Mouse (Mus musculus): Measurements from ENCODE around the gene Gm17387.

Gm17387 gene

GRCm38 (mm10) chr7:141028831-141029230 is at the start of gene Gm17387:
Gene Gm17387 (plus strand): TSS chr7:141029131.
- no peak for DNase-seq (ENCODE audit: inconsistent ontology term)

- peak; percentile 40 for DNase-seq (ENCODE audit: inconsistent ontology term)
These were observed 47.2 kb upstream of the Gm17387 start for GRCm38 (mm10) chr7:140981704-140982103.

DNA sequence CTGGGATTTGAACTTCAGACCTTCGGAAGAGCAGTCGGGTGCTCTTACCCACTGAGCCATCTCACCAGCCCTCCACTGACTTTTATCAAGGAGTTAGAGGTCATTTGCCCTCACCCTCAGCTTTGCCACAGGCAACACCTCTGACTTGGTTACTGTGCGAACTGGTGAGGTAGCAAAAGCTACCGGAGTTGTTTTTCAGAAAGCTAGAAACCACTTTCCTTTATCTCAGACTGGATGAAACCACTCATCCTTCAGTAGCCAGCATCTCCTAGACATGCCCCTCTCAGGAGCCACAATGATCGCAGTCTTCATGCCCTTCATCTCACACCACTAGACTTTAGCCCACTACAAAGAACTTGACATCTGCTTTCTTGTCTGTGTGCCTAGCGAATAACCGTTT is 46.0 kb upstream of the Gm17387 start:
- no peak for DNase-seq (ENCODE audit: inconsistent ontology term)

- no peak for DNase-seq (ENCODE audit: inconsistent ontology term)
These were observed 41.5 kb upstream of the Gm17387 start for GRCm38 (mm10) chr7:140987182-140988138.

GRCm38 (mm10) chr7:140989022-140989421 is 39.9 kb upstream of the Gm17387 start:
- DNase-seq (ENCODE audit: inconsistent ontology term), result no peak

DNA sequence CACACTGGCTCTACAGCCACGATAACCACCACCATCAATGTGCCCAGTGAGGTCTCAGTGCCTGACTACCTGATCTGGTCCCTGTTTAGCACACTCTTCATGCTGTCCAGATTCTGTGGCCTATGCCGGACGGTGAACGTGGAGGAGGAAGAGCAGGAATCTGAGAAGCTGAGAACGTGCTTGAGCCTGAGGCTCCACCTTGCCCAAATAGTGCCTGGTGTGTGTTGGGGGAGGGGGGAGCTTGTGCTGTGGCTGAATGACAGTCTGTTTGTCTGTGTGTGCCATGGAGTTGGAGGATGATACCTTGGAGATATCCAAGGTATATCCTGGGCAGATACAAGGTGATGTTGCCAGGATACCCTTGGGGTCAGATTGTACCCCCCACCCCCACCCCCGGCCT is 38.7 kb upstream of the Gm17387 start:
- no peak for DNase-seq (ENCODE audit: inconsistent ontology term)

- DNase-seq (ENCODE audit: inconsistent ontology term), result no peak
These were observed 38.3 kb upstream of the Gm17387 start for GRCm38 (mm10) chr7:140990622-140991021.

GRCm38 (mm10) chr7:140991117-140991689 is 37.7 kb upstream of the Gm17387 start:
- no peak for DNase-seq (ENCODE audit: inconsistent ontology term)

- no peak for DNase-seq (ENCODE audit: inconsistent ontology term)
These were observed 31.1 kb upstream of the Gm17387 start for GRCm38 (mm10) chr7:140997817-140998216.

DNA sequence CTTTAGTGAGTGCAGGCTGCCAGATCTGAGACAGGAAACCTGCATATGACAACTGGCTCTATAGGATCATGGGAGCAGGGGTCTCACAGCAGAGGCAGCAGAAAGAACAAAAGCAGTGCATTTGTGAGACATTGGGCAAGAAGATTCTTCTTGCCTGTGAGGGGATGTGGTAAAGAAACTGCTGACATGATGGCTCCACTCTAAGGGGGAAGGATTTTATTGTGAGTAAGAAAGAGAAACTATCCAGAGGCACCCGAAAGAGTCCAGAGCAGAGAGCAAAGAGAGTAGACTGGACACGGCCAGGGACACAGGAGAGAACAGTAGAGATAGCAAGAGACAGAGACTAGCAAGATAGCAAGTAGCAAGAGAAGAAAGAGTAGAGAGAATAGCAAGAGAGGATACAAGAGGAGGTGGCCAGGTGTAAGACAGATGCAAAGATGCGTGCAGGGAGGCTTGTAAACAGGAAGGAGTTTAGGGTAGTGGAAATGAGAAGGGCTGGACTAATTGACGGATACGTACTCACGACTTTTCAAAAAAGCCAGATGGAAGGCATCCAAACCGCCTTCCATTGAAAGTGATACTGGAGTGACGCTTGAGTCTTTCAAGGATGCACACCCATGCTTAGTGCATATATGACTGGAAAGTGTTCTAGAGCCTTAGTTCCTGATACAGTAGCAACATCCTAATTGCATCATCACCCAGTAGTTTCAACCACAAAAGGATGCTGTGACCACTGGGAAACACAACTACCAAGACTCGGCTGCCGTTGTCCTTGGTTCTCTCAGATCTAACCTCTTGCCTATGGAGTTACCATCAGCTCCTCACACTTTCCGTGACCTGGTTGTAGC is 29.9 kb upstream of the Gm17387 start:
- no peak for DNase-seq (ENCODE audit: inconsistent ontology term)

GRCm38 (mm10) chr7:141000881-141001708 is 27.8 kb upstream of the Gm17387 start:
- no peak for DNase-seq (ENCODE audit: inconsistent ontology term)

GRCm38 (mm10) chr7:141003248-141004010 is 25.5 kb upstream of the Gm17387 start:
- no peak for DNase-seq (ENCODE audit: inconsistent ontology term)

- DNase-seq (ENCODE audit: inconsistent ontology term), result no peak
These were observed 22.5 kb upstream of the Gm17387 start for GRCm38 (mm10) chr7:141006446-141006845.

GRCm38 (mm10) chr7:141006914-141007313 is 22.0 kb upstream of the Gm17387 start:
- DNase-seq (ENCODE audit: inconsistent ontology term), result peak; percentile 15

- DNase-seq (ENCODE audit: inconsistent ontology term), result peak; percentile 88
These were observed 20.6 kb upstream of the Gm17387 start for GRCm38 (mm10) chr7:141008312-141008761.

GRCm38 (mm10) chr7:141008938-141009660 is 19.8 kb upstream of the Gm17387 start:
- DNase-seq (ENCODE audit: inconsistent ontology term), result peak; percentile 85

- no peak for DNase-seq (ENCODE audit: inconsistent ontology term)
These were observed 19.3 kb upstream of the Gm17387 start for GRCm38 (mm10) chr7:141009665-141010064.

DNA sequence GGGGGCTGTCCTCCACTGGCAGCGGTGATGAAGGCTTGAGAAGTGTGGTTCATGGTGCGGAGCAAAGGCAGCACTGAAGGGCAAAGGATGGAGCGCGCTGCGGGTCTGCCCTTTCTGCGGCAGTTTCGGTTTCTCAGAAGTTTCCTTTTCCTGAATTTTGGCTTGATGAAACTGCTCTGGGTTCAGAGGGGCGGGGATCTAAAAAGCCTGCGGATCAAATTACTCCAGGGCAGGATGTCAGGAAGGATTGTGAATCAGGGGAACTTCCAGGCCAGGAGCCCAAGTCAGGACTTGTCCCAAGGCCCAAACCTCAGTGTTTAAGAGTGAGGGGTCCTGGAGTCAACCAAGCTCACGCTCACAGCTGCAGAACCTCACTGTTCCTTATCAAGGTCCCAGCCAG is 18.3 kb upstream of the Gm17387 start, which contains the start of gene Ifitm3:
Gene Ifitm3, minus strand, starts transcription at position 178 of the 400 bp plus-strand sequence.
- peak; percentile 64 for DNase-seq (ENCODE audit: inconsistent ontology term)

DNA sequence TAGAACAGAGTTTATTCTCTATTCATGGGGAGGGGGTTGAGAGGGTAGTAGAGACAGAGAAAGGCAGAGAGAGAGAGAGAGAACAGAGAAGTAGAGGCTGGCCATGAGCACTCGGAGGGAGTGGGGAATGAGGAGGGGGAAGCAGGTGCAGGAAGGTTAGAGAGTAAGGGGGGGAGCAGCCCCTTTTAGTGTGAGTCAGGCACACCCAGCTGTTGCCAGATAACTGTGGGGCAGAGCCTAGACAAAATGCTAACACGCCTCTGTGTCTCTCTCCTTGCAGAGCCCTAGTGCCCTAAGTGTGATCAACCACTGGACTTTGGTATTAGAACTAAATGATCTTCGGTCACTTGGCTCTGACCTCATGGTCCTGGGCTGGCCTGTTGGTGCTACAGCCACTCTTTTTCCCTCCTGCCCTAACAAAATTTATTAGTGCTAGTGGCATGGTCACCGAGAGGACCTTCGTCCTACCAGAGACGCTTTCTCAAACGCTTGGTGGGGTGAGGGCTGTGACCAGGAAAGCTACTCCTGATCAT is 17.6 kb upstream of the Gm17387 start:
- DNase-seq (ENCODE audit: inconsistent ontology term), result no peak
